Mouse (Mus musculus): ENCODE measurements at regions not wholly inside any gene's neighbourhood (a gene's known extent, or its start where the extent isn't known, plus 50 kb on each side); places are given as distances from the start of the nearest gene placed in this dataset.

DNA sequence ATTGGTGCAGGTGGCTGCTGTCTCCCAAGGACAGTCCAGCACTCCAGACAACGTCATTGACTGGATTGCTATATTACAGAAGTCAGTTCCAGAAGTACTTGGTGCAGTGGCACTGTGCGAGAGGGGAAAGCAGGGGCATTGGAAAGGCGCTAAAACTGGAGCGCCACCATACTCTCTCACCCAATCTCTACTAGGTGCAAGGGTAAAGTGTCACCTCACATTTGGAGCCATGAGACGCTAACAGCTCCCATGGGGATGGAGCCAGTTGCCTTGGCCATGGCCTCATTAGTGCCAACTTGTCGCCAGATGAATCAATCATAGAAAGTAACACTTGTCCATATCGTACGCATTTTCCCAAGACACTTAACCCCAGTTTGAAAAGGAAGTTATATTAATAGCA is 1617.2 kb upstream of the Gulo start:
- DNase-seq = no peak
- intact Hi-C loops (cut with DNase I) = loop anchor here (10.0 kb wide), 1 partner anchor 581 kb away; no protein-coding TSS in a partner anchor

DNA sequence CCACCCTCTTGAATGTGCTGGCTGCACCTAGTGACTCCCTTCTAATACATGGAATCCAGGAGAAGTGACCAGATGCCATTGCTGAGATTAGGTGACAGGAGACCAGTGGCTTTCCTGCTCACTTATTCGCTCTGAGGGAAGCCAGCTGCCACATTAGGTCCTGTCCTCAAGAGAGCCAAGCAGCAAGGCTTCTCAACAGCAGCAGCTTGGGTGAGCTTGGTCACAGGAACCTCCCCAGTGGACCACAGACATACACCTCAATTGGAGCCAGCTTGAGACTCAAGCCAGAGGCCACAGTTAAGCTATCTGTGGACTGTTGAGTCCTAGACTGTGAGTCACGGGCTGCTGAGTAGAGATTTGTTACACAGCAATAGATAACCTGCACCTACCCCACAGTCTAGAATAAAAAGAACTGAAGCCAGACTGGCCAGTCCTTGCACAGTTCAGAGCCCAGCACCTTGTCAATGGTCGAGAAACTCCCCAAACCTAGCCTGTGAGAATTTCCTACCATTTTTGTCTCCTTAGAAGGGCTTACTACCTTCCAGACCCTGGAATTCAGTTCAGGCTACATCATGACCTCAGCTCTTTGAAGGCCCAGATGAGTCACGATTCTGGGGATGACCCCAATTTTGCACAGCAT is 1615.0 kb upstream of the Gulo start:
- intact Hi-C loops (cut with DNase I) = loop anchor here (5.0 to 10.0 kb wide), 3 partner anchors 257 to 579 kb away; no protein-coding TSS in a partner anchor
- no peak for DNase-seq

DNA sequence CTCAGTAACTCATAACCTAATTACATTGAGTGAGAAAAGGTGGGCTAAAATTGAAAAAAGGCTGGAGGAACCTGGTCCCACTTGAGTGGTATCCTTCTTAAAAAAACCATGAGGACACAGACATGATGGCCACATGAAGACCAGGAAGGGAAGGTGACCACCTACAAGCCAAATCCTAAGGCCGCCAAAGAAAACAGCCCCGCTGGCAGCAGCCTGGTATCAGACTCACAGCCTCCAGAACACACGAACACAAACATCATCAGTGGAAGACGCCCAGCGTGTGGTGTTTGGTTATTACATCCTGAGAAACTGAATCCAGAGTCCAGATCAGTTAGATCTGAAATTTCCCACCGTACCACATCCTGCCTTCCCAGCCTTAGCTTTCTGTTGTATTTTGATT is 1613.9 kb upstream of the Gulo start:
- no peak for DNase-seq
- intact Hi-C loops (cut with DNase I) = loop anchor here (5.0 to 10.0 kb wide), 3 partner anchors 256 to 578 kb away; no protein-coding TSS in a partner anchor

DNA sequence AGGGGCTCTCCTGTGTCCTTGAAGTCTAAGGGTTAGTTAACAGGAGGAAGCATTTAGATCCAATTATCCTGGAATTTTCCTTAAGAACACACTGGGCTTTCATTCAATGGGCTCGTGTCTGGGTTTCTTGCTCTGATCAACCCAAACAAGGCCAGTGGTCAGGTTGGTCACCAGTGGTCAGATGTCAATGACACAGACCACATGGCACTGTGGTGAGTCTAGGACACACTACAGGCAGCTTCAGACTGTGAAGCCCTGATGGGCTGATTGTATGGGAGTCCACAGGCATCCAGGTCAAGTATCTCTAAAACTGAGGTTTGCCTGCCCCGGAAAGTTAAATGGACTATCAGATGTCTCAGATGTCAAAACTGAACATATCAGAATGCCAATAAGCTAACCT is 1612.5 kb upstream of the Gulo start:
- DNase-seq = peak in 1 of 2 experiments; percentile 19
- intact Hi-C loops (cut with DNase I) = loop anchor here (5.0 to 10.0 kb wide), 3 partner anchors 254 to 577 kb away; no protein-coding TSS in a partner anchor

DNA sequence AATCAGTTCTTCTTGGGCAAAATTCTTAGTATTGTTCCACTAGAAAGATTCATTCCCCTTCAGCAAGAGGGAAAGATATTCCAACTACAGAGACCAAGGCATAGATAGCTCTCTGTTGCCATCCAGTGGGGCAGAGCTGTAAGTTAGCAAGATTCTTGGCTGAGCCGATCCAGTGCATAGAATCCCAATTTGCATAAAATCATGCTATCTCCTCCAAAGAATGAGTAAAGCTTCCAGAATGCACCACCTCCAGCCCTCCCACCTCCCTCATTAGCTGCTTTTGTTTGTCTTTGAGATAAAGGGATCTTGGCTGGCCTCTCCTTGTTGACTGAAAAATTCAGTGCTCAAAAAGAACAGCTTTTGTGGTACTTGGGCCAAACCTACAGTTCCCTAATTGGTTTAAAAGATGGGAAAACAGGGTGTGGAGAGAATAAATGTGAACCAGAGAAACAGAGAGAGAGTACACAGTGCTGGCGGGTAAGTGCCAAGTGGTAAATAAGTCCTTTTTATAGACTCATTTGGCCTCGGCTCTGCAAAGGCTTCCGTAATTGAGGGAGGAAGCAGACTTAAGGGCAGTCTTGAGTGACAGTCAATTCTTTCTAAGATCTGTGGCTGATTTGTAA is 1612.0 kb upstream of the Gulo start:
- DNase-seq = peak; percentile 76 to 82
- intact Hi-C loops (cut with DNase I) = loop anchor here (5.0 to 10.0 kb wide), 3 partner anchors 254 to 576 kb away; no protein-coding TSS in a partner anchor

DNA sequence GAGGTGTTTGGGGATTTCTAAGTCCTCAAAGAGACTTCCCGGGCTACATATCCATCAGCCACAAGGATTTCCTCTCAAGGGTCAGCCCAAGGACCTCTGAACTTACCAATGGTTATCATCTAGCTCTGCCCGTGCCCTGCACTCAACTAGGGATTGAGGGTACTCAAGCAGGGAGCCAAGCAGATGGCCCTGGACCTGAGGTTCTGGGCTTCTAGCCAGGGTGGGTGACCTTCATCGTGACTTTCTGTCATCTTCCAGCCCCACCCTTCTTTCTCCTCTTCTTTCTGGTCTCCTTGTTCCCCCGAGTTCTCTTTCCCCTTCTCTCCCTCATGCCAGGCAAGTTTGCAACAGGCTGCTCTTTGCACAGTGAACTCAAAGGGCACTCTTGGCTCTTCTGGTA is 1610.6 kb upstream of the Gulo start:
- no peak for DNase-seq

DNA sequence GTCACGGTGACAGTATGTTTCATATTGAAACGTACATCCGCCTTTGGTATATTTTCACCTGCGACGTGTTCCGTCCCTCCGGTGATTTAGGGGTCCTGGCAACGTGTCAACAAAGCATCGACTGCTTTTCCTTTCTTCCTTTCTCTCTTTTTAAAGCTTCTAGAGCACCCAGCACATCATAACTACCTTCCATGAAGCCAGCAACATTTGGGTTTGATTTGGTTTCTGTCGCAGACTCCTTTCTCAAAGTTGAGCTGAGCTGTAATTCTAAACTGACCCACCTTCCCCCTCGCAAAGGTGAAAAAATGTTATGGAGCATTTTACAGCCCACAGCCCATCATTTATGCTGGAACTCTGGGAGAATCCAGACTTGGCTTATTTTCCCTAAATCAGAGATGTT is 1605.4 kb upstream of the Gulo start:
- intact Hi-C loops (cut with DNase I) = no loop called here
- DNase-seq = no peak

More for the DNA sequence above, 1610.6 kb upstream of the Gulo start:
- intact Hi-C loops (cut with DNase I) = loop anchor here (1.0 kb wide), 1 partner anchor 407 kb away; no protein-coding TSS in a partner anchor

DNA sequence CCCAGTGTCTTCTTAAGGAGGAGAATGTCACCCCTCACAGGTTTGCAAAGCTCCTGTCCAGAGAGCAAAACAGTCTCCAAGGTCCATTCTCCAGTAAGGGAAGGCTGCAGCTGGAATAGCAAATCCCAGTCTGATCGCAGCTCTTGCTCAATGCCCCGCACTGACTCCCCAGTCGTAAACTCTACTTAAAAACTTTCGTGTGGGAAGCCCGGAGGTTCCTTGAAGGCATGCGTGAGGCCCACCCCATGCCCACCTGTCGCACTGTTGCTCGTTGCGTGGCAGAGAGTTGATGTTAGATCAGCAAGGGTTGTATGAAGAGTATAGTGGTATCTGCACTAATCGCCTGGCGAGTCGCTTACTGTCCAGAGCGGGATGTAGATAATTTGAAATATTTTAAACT is 1604.7 kb upstream of the Gulo start:
- no peak for DNase-seq
- intact Hi-C loops (cut with DNase I) = no loop called here

DNA sequence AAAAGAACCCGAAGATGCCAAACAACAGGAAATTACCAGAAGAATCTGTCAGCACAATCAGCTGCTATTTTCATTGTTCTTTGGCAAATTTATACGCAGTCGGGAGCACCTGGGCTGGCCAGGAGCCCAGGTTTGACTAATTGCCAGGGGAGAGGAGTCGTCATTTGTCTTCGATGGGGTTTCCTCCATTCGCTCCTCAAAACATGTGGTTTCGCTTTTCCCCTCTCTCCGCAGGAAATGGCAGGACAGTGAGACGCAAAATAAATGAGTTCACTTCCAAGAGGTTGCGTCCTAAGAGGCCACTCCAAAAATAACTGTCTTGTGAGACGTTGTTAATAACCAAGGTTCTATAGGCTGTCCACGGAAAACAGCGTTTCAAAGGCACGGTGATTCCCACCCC is 1604.2 kb upstream of the Gulo start:
- DNase-seq = peak in 1 of 2 experiments; percentile 43

DNA sequence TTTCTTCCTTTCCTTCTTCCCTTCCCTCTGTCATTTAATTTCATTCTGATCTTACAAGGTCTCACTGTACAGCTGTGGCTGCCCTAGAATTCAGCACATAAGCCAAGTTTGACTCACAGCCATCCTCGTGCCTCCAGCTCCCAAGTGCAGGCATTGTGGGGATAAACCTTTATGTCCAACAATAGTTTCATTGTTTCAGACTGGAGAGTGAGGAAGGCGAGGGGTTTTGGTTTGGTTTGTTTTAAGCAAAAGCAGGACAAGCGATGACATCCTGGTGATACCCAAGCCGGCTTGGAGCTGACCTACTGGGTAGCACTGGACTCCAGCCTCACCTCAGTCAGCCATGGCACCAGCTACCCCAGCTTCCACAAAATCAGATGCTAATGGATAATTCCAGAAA is 1603.5 kb upstream of the Gulo start:
- intact Hi-C loops (cut with DNase I) = no loop called here

More for the DNA sequence above, 1604.2 kb upstream of the Gulo start:
- intact Hi-C loops (cut with DNase I) = no loop called here

DNA sequence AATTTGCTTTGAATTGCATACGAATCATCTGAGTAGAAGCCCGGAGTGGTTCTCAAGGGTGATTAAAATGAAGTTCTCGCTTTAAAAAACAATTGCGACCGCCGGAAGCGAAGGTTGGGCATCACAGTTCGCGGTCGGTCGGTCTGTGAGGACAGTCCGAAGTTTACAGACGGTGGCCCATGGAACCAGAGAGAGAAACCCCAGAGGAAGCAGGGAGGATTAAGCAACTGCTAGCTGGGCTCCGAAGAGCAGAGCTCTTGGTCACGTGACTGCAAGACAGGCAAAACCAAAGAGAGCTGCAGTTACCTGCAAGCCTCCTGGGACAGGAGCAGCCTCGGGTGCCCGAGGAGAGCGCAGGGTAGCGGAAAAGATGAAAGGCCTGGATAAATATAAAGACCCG is 1599.3 kb upstream of the Gulo start:
- intact Hi-C loops (cut with DNase I) = no loop called here

More for the DNA sequence above, 1603.5 kb upstream of the Gulo start:
- DNase-seq = no peak

DNA sequence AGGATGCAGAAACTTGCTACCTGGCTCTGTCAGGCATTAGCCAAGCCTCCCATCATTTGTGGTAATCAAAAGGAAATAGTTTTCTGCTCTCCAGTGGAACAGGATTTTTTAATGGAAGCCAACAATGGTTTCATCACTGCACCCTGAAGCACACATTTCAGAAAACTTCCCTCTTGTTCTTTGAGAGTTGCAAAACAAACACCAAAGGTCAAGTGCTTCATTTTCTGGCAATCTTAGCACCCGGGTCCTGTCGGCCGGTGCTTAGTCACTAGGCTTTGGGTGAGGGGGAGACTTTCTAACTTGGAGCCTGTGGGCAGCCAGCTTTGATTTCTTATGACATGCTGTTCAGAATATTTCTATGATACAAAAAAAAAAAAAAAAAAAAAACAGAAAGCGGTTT is 1594.0 kb upstream of the Gulo start:
- DNase-seq = no peak
- intact Hi-C loops (cut with DNase I) = no loop called here

More for the DNA sequence above, 1599.3 kb upstream of the Gulo start:
- DNase-seq = no peak

DNA sequence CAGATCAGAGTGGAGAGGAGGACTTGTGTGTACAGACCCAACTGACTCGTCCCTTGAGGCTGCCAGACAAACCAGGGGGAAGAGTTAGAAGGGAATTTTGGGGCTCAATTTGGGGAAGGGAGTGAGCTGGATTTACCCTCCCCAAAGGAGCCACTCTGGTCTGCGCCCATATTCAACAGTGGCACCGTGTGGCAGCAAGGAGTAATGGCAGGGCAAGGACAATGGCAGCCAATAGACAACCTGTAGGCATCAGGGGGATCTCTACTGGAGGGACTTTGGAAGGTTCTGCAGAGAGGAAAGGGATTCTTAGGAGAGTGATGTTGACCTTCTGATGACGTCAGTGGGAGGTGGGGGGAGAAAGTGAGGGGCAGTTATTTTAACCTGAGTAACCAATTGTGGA is 1590.7 kb upstream of the Gulo start:
- DNase-seq = peak; percentile 46 to 49
- intact Hi-C loops (cut with DNase I) = loop anchor here (1.0 to 5.0 kb wide), 4 partner anchors 72 to 387 kb away; no protein-coding TSS in a partner anchor

DNA sequence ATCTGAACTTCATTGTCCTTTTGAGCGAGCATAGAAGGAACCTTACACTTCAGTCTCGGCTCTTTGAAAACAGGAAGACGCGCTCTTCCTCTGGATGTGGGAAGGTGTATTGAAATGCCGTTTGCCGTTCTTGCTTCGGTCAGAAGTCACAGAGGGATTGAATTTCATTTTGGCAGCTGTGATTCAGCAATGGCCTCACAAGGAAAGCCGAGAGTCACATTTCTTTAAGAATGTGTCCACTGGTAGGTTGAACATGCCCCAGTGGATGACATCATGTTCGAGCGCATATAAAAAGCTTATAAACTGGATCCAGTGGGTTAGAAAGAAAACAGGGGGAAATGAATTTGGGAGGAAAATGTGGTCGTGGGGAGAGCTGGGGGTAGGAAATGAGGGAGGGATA is 1579.6 kb upstream of the Gulo start:
- DNase-seq = no peak
- intact Hi-C loops (cut with DNase I) = no loop called here

DNA sequence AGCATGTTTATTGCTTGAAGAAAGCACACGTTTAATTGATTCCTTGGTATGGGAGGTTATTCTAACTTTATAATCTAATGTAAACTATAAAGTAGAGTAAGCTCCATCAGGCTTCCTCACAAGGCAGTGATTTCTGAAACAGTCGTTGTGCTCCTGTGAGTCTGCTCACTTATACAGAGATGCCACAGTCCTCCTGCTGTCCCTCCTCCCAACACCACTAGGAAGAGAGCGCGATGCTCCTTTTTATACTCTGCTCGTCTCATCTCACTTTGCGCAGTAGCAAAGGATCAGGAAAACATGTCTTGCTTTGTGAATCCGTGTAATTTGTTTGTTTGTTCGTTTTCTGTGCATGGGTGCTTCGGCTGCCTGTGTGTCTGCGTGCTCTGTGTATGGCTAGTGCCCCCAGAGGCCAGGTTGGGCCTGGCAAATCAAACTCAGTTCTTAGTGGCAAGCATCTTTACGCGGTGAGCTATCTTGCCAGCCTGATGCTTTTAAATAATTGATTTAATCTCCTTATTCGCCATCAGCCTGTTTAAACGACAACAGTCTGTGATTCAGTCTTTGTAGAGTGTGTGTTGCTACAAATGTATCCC is 1575.5 kb upstream of the Gulo start:
- DNase-seq = no peak
- intact Hi-C loops (cut with DNase I) = no loop called here

DNA sequence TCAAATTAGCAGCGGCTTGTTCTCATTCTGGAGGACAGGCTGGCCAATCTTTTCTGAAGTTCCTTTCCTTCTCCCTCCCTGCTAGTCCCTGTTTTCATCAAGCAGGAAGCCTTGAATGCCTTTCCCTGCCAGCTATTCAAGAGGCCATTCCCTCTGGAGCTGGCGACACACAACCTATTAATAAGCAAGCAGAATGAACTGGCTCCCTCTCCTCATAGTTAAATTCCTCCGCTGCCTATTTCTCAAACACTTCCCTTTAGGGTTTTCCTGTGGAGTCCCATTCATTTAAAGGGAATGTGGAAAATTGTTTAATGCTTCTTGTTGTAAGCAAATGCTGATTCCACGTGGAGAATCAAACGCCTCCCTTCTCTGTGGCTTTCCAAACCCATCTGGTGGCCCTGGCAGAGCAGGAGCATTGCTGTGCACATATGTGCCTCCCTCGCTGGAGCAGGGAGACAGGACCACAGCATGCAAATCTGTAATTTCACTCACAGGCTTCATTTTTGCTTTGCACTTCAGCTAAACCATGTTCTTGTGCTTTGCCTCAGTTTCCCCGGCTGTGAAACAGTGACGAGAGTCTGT is 1573.3 kb upstream of the Gulo start:
- peak; percentile 28 to 34 for DNase-seq
- intact Hi-C loops (cut with DNase I) = no loop called here

DNA sequence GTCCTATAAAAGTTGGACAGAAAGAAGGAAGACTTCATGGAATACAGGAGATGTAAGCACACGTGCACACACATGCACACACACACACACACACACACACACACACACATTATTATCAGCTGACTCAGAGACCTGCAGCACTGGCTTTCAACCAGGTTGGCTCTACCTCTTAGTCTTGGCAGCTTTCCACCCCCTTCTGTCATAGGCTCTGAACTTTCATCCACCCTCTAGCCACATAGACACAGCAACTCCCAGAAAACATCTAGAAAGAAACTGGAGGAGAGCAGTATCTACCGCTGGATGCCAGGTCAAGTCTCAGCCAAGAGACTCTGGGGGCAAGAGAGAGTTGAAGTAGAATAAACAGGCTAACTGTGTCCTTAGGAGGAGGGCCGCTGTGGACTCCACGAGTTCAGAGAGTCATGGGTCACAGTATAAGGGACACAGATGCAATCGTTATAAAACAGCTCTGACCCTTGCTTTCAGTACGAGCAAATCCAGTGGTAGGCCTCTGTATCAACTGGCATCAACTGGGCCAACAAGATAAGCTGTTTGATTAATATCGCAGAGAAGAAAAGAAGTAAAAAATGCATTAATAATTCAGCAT is 1565.4 kb upstream of the Gulo start:
- intact Hi-C loops (cut with DNase I) = no loop called here
- DNase-seq = peak; percentile 57 to 62

DNA sequence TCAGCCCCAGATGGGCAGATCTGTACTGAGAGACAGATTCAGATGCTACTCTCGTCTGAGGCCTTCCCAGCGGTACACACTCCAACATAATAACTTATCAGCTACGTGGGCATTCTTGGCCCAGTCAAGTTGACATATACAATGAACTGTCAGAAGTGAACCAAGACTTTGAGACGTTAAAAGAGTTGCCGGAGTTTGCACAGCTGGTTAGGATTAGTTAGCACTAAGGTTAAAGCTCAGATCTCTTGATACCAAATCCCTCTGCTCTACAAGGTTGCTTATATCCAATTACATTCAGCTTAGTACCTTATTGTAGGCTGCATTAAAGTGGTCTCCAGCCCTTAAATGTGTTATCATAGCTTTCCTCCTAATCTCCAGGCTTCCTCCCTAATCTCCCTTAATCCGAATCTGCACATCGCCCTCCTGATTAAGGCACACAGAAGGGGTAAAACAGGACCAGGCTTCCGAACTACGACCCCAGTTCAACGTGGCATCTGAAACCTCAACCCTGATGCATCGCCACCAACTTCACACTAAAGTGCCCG is 1564.5 kb upstream of the Gulo start:
- no peak for DNase-seq
- intact Hi-C loops (cut with DNase I) = no loop called here

DNA sequence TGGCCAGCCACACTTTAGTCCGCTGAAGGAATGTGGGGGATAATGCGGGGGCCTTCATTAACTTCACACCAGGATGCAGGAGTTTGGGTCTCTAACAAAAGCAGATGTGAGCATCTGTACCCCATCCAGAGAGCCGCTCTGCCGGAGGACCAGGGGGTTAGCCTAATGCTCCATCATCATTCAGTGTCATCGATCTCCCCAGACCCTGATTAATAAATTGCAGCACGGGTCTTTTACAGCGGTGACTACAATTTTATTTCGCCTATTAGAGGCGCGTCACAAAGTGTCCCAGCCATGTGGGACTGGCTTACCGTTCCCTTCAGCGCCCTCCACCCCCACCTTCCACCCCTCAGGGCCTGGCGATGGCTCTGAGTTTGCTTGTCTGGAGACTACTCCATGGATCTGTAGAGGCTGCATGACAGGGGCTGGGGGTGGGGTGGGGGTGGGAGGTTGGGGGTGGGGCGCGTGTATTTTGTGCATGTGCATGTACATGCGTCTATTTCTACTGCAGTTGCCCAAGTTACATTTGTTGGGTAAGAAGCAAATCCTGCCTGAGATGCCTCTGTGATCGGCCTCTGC is 1560.8 kb upstream of the Gulo start:
- intact Hi-C loops (cut with DNase I) = no loop called here
- DNase-seq = no peak
